Mouse (Mus musculus): ENCODE results near the gene Tox2. TPM values are rescaled to one million over a fixed set of nuclear protein-coding genes. Genes with fewer than 3 reads are reported as not detected.

Tox2 gene
- polyA plus RNA-seq, 1 experiment from 2014 or later: 2.9 TPM

- H3K4me2 ChIP-seq (replicated peaks; ENCODE audit: low read depth, low read length): peak overlapping the region; percentile 91
- no peaks in the 10 kb centered on the region for H3K36me3 ChIP-seq (ENCODE audit: control insufficient read depth, insufficient read depth, low read length)
- peaks cover 11% of the 10 kb centered on the region; the same call in 1 of the 2 replicates for H3K9me3 ChIP-seq (ENCODE audit: control insufficient read depth, low read length)
- H3K9ac ChIP-seq (ENCODE audit: low read depth, low read length): no peak overlapping the region
- peak overlapping the region; percentile 50 for H3K4me3 ChIP-seq (ENCODE audit: low read length)
- ATAC-seq (ENCODE audit: low FRiP score, low TSS enrichment): peak; percentile 9; the same call in 1 of the 2 replicates
- H3K27ac ChIP-seq (ENCODE audit: low read depth, low read length): no peak overlapping the region
- 3% methylated on average over 4 of the region's 4 CpGs for WGBS
- peaks cover 54% of the 10 kb centered on the region for H3K27me3 ChIP-seq (ENCODE audit: control insufficient read depth, insufficient read depth, low read length)
- peaks cover 12% of the 10 kb centered on the region; the same call in 1 of the 2 replicates for H3K4me1 ChIP-seq (ENCODE audit: control insufficient read depth, insufficient read depth, low read length)
These were observed 407 bp upstream of the Tox2 start for GRCm38 (mm10) chr2:163202553-163202883.

DNA sequence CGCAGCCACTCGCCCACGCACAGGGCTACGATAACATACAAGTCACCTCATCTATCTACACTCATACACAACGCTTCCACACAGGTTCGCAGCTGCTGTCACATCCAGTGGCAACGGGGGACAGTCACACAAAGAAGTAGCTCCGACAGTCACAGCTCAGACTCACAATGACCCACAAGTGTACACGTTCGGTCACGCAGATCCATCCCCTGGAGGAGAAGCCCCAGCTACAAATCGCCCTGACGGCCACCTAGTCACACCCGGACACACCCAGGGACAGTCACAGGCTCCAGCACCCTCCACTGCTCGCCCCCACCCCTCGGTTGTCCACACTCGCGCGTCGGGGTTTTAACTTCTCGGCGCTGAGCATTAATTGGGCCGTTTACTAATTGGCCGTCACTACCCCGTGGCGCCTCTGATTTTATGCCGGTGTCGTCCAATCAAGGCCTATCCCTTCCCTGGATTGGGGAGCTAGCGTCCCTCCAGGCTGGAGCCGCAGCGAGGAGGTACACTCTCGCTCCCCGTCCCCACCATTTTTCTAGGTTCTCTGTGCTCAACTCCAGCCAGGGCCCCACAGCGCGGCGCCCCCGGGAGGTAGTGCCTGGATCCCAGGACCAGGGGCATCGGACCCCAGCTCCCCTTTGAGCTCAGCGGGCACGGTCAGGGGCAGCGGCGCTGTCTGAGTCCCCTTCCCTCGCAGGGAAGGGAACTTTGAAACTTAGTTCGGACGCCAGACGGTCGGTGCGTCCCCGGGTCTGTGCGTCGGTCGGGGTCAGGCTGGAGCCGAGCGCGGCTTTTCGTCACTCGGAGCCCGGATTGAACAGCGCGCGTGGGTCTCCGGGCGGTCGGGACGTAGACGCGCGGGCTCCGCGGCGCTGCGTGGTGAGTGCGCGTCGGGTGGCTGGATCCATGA lies 966 bp downstream of the Tox2 start:
- Histone ChIP-seq H3K27me3 (ENCODE audit: control insufficient read depth, insufficient read depth, low read length) (peaks cover 58% of the 10 kb centered on the region), H3K27ac (ENCODE audit: low read depth, low read length) (no peak overlapping the region), H3K4me2 (replicated peaks; ENCODE audit: low read depth, low read length) (peak overlapping the region; percentile 91), H3K36me3 (ENCODE audit: control insufficient read depth, insufficient read depth, low read length) (no peaks in the 10 kb centered on the region), H3K4me3 (ENCODE audit: low read length) (peak overlapping the region; percentile 50), H3K9ac (ENCODE audit: low read depth, low read length) (peak overlapping the region; percentile 42), H3K9me3 (ENCODE audit: control insufficient read depth, low read length) (peaks cover 11% of the 10 kb centered on the region; the same call in 1 of the 2 replicates), H3K4me1 (ENCODE audit: control insufficient read depth, insufficient read depth, low read length) (peaks cover 12% of the 10 kb centered on the region; the same call in 1 of the 2 replicates)
- 2% methylated on average over 75 of the region's 75 CpGs for WGBS
- peak; percentile 16; the same call in 1 of the 2 replicates for ATAC-seq (ENCODE audit: low FRiP score, low TSS enrichment)

DNA sequence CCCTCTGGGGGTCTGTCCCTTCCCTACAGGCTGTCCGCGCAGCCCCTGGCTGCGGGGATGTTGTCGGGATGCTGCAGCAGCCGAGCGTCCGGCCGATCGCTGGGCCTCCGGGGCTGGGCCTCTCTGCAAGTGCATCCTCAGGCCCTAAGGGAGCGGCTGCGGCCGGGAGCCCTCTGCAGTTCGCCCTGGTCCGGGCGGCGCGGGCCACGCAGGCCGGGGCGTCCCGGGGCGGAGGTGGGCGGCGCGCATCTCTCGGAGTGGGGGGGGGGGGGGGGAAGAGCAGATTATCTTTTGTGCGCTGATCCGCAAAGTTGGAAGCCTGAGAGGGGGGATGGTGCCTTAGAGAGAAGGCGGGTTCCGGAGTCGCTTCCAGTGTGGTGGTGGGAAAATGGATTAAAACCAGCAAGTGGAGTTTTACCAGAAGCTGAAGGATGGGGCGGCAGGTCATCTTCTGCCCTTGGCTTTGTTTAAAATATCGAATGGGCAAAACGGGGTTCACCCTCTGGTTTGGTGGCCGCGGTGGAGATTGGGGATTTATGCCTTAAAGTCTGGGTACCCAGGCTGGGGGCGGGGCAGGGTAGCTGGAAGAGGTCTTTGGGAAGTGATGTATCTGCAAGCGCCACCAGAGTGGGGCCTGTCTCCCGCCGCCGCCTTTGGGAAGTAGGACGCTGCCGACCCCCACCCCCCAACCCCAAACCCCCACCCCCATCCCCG lies 1.8 kb downstream of the Tox2 start:
- ATAC-seq (ENCODE audit: low FRiP score, low TSS enrichment): peak; percentile 68
- peaks cover 58% of the 10 kb centered on the region for H3K27me3 ChIP-seq (ENCODE audit: control insufficient read depth, insufficient read depth, low read length)
- peak overlapping the region; percentile 42 for H3K9ac ChIP-seq (ENCODE audit: low read depth, low read length)
- H3K27ac ChIP-seq (ENCODE audit: low read depth, low read length): no peak overlapping the region
- WGBS: under 1% methylated on average over 40 of the region's 45 CpGs
- H3K4me2 ChIP-seq (replicated peaks; ENCODE audit: low read depth, low read length): peak overlapping the region; percentile 51
- peaks cover 12% of the 10 kb centered on the region; the same call in 1 of the 2 replicates for H3K4me1 ChIP-seq (ENCODE audit: control insufficient read depth, insufficient read depth, low read length)
- peak overlapping the region; percentile 50 for H3K4me3 ChIP-seq (ENCODE audit: low read length)
- peaks cover 11% of the 10 kb centered on the region; the same call in 1 of the 2 replicates for H3K9me3 ChIP-seq (ENCODE audit: control insufficient read depth, low read length)
- H3K36me3 ChIP-seq (ENCODE audit: control insufficient read depth, insufficient read depth, low read length): no peaks in the 10 kb centered on the region

GRCm38 (mm10) chr2:163205262-163205647 lies 2.3 kb downstream of the Tox2 start:
- H3K4me3 ChIP-seq (ENCODE audit: low read length): peak overlapping the region; percentile 50; the same call in 1 of the 2 replicates
- H3K9ac ChIP-seq (ENCODE audit: low read depth, low read length): no peak overlapping the region
- 8% methylated on average over 6 of the region's 6 CpGs for WGBS
- H3K4me1 ChIP-seq (ENCODE audit: control insufficient read depth, insufficient read depth, low read length): peaks cover 12% of the 10 kb centered on the region; the same call in 1 of the 2 replicates
- H3K9me3 ChIP-seq (ENCODE audit: control insufficient read depth, low read length): peaks cover 11% of the 10 kb centered on the region; the same call in 1 of the 2 replicates
- H3K27ac ChIP-seq (ENCODE audit: low read depth, low read length): no peak overlapping the region
- no peak for ATAC-seq (ENCODE audit: low FRiP score, low TSS enrichment)
- peak overlapping the region; percentile 51 for H3K4me2 ChIP-seq (replicated peaks; ENCODE audit: low read depth, low read length)
- H3K27me3 ChIP-seq (ENCODE audit: control insufficient read depth, insufficient read depth, low read length): peaks cover 58% of the 10 kb centered on the region
- no peaks in the 10 kb centered on the region for H3K36me3 ChIP-seq (ENCODE audit: control insufficient read depth, insufficient read depth, low read length)

DNA sequence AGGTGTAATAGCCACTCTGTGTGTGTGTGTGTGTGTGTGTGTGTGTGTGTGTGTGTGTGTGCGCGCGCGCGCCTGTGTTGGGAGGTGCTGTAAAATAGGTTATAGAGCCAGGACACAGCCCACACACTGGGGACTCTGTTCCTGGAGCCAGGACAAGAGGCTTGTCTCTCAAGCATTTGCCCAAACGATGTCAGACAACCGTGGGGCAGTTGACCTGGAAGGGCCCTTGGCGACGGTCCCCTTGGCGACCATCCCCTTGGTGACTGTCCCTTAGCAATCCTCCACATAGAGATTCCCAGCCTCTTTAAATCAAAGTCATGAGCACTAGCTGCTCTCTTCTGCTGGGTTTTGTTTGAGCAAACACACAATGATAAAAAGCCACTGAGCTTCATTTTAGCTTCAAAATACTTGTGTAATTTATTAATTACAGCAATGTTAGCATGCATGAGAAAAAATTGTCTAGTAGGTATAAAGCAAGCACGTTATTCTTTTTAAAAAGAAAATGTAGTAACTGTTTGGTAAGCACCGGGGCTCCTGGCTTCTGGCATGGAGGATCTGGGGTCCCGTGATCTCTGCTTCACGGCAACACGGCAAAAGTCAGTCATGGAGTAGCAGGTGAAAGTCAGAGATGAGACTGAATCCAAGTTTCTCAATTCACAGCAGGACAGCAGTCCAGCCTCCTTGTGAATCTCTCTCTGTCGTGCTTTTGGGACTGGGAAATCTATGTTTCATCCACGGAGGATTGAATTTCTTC lies 3.0 kb downstream of the Tox2 start:
- Histone ChIP-seq H3K4me1 (ENCODE audit: control insufficient read depth, insufficient read depth, low read length) (peaks cover 12% of the 10 kb centered on the region; the same call in 1 of the 2 replicates), H3K4me2 (replicated peaks; ENCODE audit: low read depth, low read length) (no peak overlapping the region), H3K36me3 (ENCODE audit: control insufficient read depth, insufficient read depth, low read length) (no peaks in the 10 kb centered on the region), H3K4me3 (ENCODE audit: low read length) (no peak overlapping the region), H3K9me3 (ENCODE audit: control insufficient read depth, low read length) (peaks cover 9% of the 10 kb centered on the region; the same call in 1 of the 2 replicates), H3K27me3 (ENCODE audit: control insufficient read depth, insufficient read depth, low read length) (peaks cover 58% of the 10 kb centered on the region), H3K27ac (ENCODE audit: low read depth, low read length) (no peak overlapping the region), H3K9ac (ENCODE audit: low read depth, low read length) (no peak overlapping the region)
- no peak for ATAC-seq (ENCODE audit: low FRiP score, low TSS enrichment)
- 40% methylated on average over 17 of the region's 17 CpGs for WGBS

- Histone ChIP-seq H3K9me3 (ENCODE audit: control insufficient read depth, low read length) (peaks cover 3% of the 10 kb centered on the region; the same call in 1 of the 2 replicates), H3K9ac (ENCODE audit: low read depth, low read length) (no peak overlapping the region), H3K27me3 (ENCODE audit: control insufficient read depth, insufficient read depth, low read length) (peaks cover 60% of the 10 kb centered on the region), H3K4me3 (ENCODE audit: low read length) (no peak overlapping the region), H3K36me3 (ENCODE audit: control insufficient read depth, insufficient read depth, low read length) (no peaks in the 10 kb centered on the region), H3K4me2 (replicated peaks; ENCODE audit: low read depth, low read length) (no peak overlapping the region), H3K27ac (ENCODE audit: low read depth, low read length) (no peak overlapping the region), H3K4me1 (ENCODE audit: control insufficient read depth, insufficient read depth, low read length) (peaks cover 12% of the 10 kb centered on the region; the same call in 1 of the 2 replicates)
- WGBS: 97% methylated on average over 2 of the region's 2 CpGs
- ATAC-seq (ENCODE audit: low FRiP score, low TSS enrichment): no peak
These were observed 4.4 kb downstream of the Tox2 start for GRCm38 (mm10) chr2:163207315-163207714.

DNA sequence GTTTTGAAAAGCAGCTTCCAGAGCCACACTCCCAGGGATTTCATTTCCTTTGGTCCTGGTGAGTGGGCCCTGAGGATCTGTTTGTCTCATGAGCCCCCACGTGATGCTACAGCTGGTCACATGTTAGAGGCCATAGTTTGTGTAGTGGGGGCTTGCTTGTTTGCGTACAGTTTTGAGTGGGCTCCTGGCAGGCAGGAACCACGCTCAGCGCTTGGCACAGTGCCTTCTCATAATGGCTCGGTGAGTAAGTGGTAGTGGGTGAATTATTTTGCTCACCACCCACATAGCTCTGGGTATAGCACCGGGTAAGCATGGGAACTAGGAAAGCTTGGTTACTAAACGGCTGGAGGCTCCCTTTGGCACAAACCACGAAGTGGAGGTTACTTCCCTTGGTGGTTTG lies 6.2 kb downstream of the Tox2 start:
- no peak for ATAC-seq (ENCODE audit: low FRiP score, low TSS enrichment)
- H3K9ac ChIP-seq (ENCODE audit: low read depth, low read length): no peak overlapping the region
- H3K9me3 ChIP-seq (ENCODE audit: control insufficient read depth, low read length): peaks cover 3% of the 10 kb centered on the region; the same call in 1 of the 2 replicates
- 0 out of 2 replicates have a peak, but pooled peaks cover 3% of the 10 kb centered on the region for H3K4me1 ChIP-seq (ENCODE audit: control insufficient read depth, insufficient read depth, low read length)
- no peaks in the 10 kb centered on the region for H3K36me3 ChIP-seq (ENCODE audit: control insufficient read depth, insufficient read depth, low read length)
- no peak overlapping the region for H3K4me3 ChIP-seq (ENCODE audit: low read length)
- 85% methylated on average over 8 of the region's 8 CpGs for WGBS
- H3K27ac ChIP-seq (ENCODE audit: low read depth, low read length): no peak overlapping the region
- no peak overlapping the region for H3K4me2 ChIP-seq (replicated peaks; ENCODE audit: low read depth, low read length)
- peaks cover 42% of the 10 kb centered on the region for H3K27me3 ChIP-seq (ENCODE audit: control insufficient read depth, insufficient read depth, low read length)

DNA sequence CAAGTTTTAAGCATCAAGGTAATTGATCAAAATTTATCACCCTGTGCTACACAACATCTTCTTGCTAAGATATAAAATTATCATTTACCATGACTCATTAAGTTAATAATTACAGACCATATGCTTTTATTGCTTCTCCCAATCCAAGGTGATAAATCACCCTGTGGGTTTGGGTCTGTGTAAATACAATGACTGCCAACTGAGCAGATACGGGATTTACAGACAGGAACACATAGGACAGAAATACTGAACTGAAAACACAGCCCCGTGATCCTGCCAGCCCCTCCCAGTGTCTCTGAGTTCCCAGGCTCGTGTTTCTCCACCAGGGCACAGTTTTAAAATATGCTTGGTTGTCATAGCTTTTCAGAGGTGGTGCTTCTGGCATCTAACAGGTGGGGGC lies 10.2 kb downstream of the Tox2 start:
- WGBS: 3% methylated on average over 3 of the region's 3 CpGs
- no peaks in the 10 kb centered on the region for H3K36me3 ChIP-seq (ENCODE audit: control insufficient read depth, insufficient read depth, low read length)
- ATAC-seq (ENCODE audit: low FRiP score, low TSS enrichment): no peak

More for the DNA sequence above, 10.2 kb downstream of the Tox2 start:
- Histone ChIP-seq H3K9ac (ENCODE audit: low read depth, low read length) (no peak overlapping the region), H3K4me1 (ENCODE audit: control insufficient read depth, insufficient read depth, low read length) (no peaks in the 10 kb centered on the region), H3K9me3 (ENCODE audit: control insufficient read depth, low read length) (no peaks in the 10 kb centered on the region), H3K27me3 (ENCODE audit: control insufficient read depth, insufficient read depth, low read length) (peaks cover 10% of the 10 kb centered on the region; the same call in 1 of the 2 replicates), H3K4me2 (replicated peaks; ENCODE audit: low read depth, low read length) (no peak overlapping the region), H3K4me3 (ENCODE audit: low read length) (no peak overlapping the region), H3K27ac (ENCODE audit: low read depth, low read length) (no peak overlapping the region)
